Mouse (Mus musculus) left cerebral cortex, postnatal 10 days (tissue): ENCODE data around the gene Rbbp9. TPM values are rescaled to one million over a fixed set of nuclear protein-coding genes. Genes with fewer than 3 reads are reported as not detected.
"Not testable (repeated sequence)": the region's sequence is repeated elsewhere in the genome, so short reads cannot be mapped to it uniquely, and the experiment has no call there.

Experiments used
- DNase-seq, 2 experiments: peaks; one replicate each; pipeline ENCODE4 v3.0.0; 2021 to 2022; ENCODE audit warnings: low spot score in 2 of 2, mixed read lengths in 1 of 2; ENCODE audit errors: extremely low spot score in 1 of 2
- intact Hi-C: fragments of 180-260 bp; cut with DNase I; formaldehyde crosslinking; loops from one replicate; pipeline ENCODE4 v1.15.1; 2025
- total RNA-seq, 2 experiments: library from RNA; stranded (reverse); gene quantifications; 2 replicates each; pipeline ENCODE4 v1.2.3; 2021

The Rbbp9 gene
- 10 to 100 TPM; 24.4 to 26.5 TPM for total RNA-seq

GRCm38 (mm10) chr2:144550529-144550928 is at the start of gene Rbbp9:
Rbbp9 (minus strand) TSS chr2:144550869.
- intact Hi-C loops = no loop called here

GRCm38 (mm10) chr2:144599831-144600687 is 49.4 kb upstream of the Rbbp9 start, which contains the start of gene Dtd1:
Dtd1 (plus strand) TSS chr2:144599897.
- peak; percentile 83 to 92 for DNase-seq
- intact Hi-C loops = no loop called here

More at GRCm38 (mm10) chr2:144550529-144550928, at the start of gene Rbbp9:
- DNase-seq = peak; percentile 66 to 77

GRCm38 (mm10) chr2:144598006-144598405 is 47.3 kb upstream of the Rbbp9 start:
- DNase-seq = no peak
- intact Hi-C loops = no loop called here

GRCm38 (mm10) chr2:144593951-144594651 is 43.4 kb upstream of the Rbbp9 start, which contains the start of gene Smim26:
Smim26 (plus strand) TSS chr2:144594054.
- DNase-seq = peak; percentile 80 to 83
- intact Hi-C loops = no loop called here

GRCm38 (mm10) chr2:144593036-144593435 is 42.4 kb upstream of the Rbbp9 start:
- intact Hi-C loops, DNase-seq: not testable (repeated sequence)

- intact Hi-C loops = no loop called here
- no peak for DNase-seq
Observed at GRCm38 (mm10) chr2:144588723-144589122, 38.1 kb upstream of the Rbbp9 start.

- intact Hi-C loops = no loop called here
- DNase-seq = peak; percentile 96 to 98
Observed at GRCm38 (mm10) chr2:144555820-144556552, 5.3 kb upstream of the Rbbp9 start, which contains the start of gene Sec23b. Sec23b (plus strand) TSS chr2:144556229.

- intact Hi-C loops = no loop called here
- no peak for DNase-seq
Observed at GRCm38 (mm10) chr2:144555286-144555819, 4.7 kb upstream of the Rbbp9 start.

GRCm38 (mm10) chr2:144553905-144554304 is 3.2 kb upstream of the Rbbp9 start:
- intact Hi-C loops = no loop called here
- DNase-seq = no peak

GRCm38 (mm10) chr2:144547559-144547958 is 3.1 kb downstream of the Rbbp9 start:
- DNase-seq = no peak
- intact Hi-C loops = no loop called here

- intact Hi-C loops = no loop called here
Observed at GRCm38 (mm10) chr2:144545481-144545880, 5.2 kb downstream of the Rbbp9 start.

GRCm38 (mm10) chr2:144545061-144545460 is 5.6 kb downstream of the Rbbp9 start:
- intact Hi-C loops = no loop called here
- DNase-seq = no peak

More at GRCm38 (mm10) chr2:144545481-144545880, 5.2 kb downstream of the Rbbp9 start:
- DNase-seq = no peak

GRCm38 (mm10) chr2:144544630-144545029 is 6.0 kb downstream of the Rbbp9 start:
- no peak for DNase-seq
- intact Hi-C loops = no loop called here

- no peak for DNase-seq
- intact Hi-C loops = no loop called here
Observed at GRCm38 (mm10) chr2:144543670-144544069, 7.0 kb downstream of the Rbbp9 start.

GRCm38 (mm10) chr2:144541246-144541645 is 9.4 kb downstream of the Rbbp9 start:
- intact Hi-C loops = no loop called here
- no peak for DNase-seq

GRCm38 (mm10) chr2:144537123-144537522 is 13.5 kb downstream of the Rbbp9 start:
- intact Hi-C loops = loop anchor here (5.0 kb wide), 1 partner anchor 35 kb away; no protein-coding TSS in a partner anchor
- no peak for DNase-seq

- no peak for DNase-seq
- intact Hi-C loops = no loop called here
Observed at GRCm38 (mm10) chr2:144527821-144528174, 22.9 kb downstream of the Rbbp9 start.

- DNase-seq = peak; percentile 95 to 97
- intact Hi-C loops = no loop called here
Observed at GRCm38 (mm10) chr2:144526981-144527820, 23.5 kb downstream of the Rbbp9 start, which contains the start of the genes Dzank1 and Polr3f. Dzank1 (minus strand) TSS chr2:144527414. Polr3f (plus strand) TSS chr2:144527718.
